Mouse (Mus musculus) liver, embryonic 13.5 days (tissue): ENCODE measurements around the gene Tns2. TPM values are rescaled to one million over a fixed set of nuclear protein-coding genes. Genes with fewer than 3 reads are reported as not detected.
A peak's percentile ranks its signal among the peaks of the same experiment; 100 is the strongest.

Source experiments
- ATAC-seq: fragments of 200-750 bp; cut with Nextera tagmentation; 2 replicates; pipeline ENCODE4 v1.8.0; 2017; ENCODE audit warnings: low read depth, mild to moderate bottlenecking, moderate number of reproducible peaks, moderate library complexity
- DNase-seq: peaks from one replicate; pipeline ENCODE4 v3.0.0; 2022
- H3K27ac ChIP-seq: fragments of 300-500 bp; sonication (generic); 2 replicates; pipeline ENCODE4 v1.5.1; 2015; ENCODE audit warnings: moderate library complexity, mild to moderate bottlenecking, inconsistent platforms
- H3K27me3 ChIP-seq: fragments of 300-500 bp; sonication (generic); 2 replicates; pipeline ENCODE4 v1.6.1; 2015; ENCODE audit warnings: mild to moderate bottlenecking, inconsistent platforms
- H3K36me3 ChIP-seq: fragments of 300-500 bp; sonication (generic); 2 replicates; pipeline ENCODE4 v1.6.1; 2015; ENCODE audit warnings: mild to moderate bottlenecking, inconsistent platforms
- H3K4me1 ChIP-seq: fragments of 300-500 bp; sonication (generic); replicated peaks from 2 replicates; pipeline ENCODE4 v1.6.1; 2015; ENCODE audit warnings: inconsistent platforms
- H3K4me2 ChIP-seq: fragments of 300-500 bp; sonication (generic); 2 replicates; pipeline ENCODE4 v1.6.1; 2015; ENCODE audit warnings: inconsistent platforms, mild to moderate bottlenecking, moderate library complexity
- H3K4me3 ChIP-seq: fragments of 300-500 bp; sonication (generic); replicated peaks from 2 replicates; pipeline ENCODE4 v1.5.1; 2015; ENCODE audit warnings: mild to moderate bottlenecking, inconsistent platforms
- H3K9ac ChIP-seq: fragments of 300-500 bp; sonication (generic); 2 replicates; pipeline ENCODE4 v1.6.1; 2015; ENCODE audit warnings: mild to moderate bottlenecking, inconsistent platforms
- H3K9me3 ChIP-seq: fragments of 300-500 bp; sonication (generic); replicated peaks from 2 replicates; pipeline ENCODE4 v1.6.1; 2016; ENCODE audit warnings: inconsistent platforms
- WGBS: fragments of 180-500 bp; shearing (Covaris S2); methylation state at CpG from one replicate; pipeline ENCODE4 v1.1.7; 2015; ENCODE audit not compliant: insufficient replicate concordance; 5-methylcytosine and 5-hydroxymethylcytosine counted together
- polyA plus RNA-seq: library from polyadenylated mRNA; unstranded; fragments of >200 nt; fragmentation: Nextera tagmentation; extraction: Ambion mirVana; gene quantifications from 2 replicates; pipeline ENCODE4 v1.2.1, GENCODE M21; 2015

The Tns2 gene
- polyA plus RNA-seq, 1 experiment from 2014 or later: 5.0 TPM

- Histone ChIP-seq H3K36me3 (peaks cover 90% of the 10 kb centered on the region), H3K27me3 (peaks cover 2% of the 10 kb centered on the region), H3K4me1 (peaks cover 33% of the 10 kb centered on the region), H3K27ac (no peak overlapping the region), H3K9me3 (no peaks in the 10 kb centered on the region), H3K4me2 (no peak overlapping the region), H3K9ac (no peak overlapping the region), H3K4me3 (no peak overlapping the region)
- ATAC-seq (no peak), DNase-seq (no peak)
- WGBS: 66% methylated on average over 2 of the region's 2 CpGs
These were observed 6.1 kb upstream of the Tns2 start for GRCm38 (mm10) chr15:102094157-102094556.

GRCm38 (mm10) chr15:102094988-102095387, 5.2 kb upstream of the Tns2 start:
- H3K9me3 ChIP-seq: no peaks in the 10 kb centered on the region
- H3K27ac ChIP-seq: no peak overlapping the region
- DNase-seq (no peak), ATAC-seq (no peak)
- WGBS: 80% methylated on average over 16 of the region's 16 CpGs
- peaks cover 5% of the 10 kb centered on the region for H3K27me3 ChIP-seq
- H3K4me1 ChIP-seq: peaks cover 40% of the 10 kb centered on the region
- no peak overlapping the region for H3K4me3 ChIP-seq
- H3K4me2 ChIP-seq: no peak overlapping the region
- no peak overlapping the region for H3K9ac ChIP-seq
- H3K36me3 ChIP-seq: peaks cover 81% of the 10 kb centered on the region

GRCm38 (mm10) chr15:102097147-102097915, 2.9 kb upstream of the Tns2 start:
- H3K4me3 ChIP-seq: no peak overlapping the region
- H3K27ac ChIP-seq: no peak overlapping the region
- H3K4me2 ChIP-seq: no peak overlapping the region
- H3K4me1 ChIP-seq: peaks cover 58% of the 10 kb centered on the region
- H3K9me3 ChIP-seq: no peaks in the 10 kb centered on the region
- H3K36me3 ChIP-seq: peaks cover 58% of the 10 kb centered on the region
- H3K27me3 ChIP-seq: peaks cover 26% of the 10 kb centered on the region
- DNase-seq (no peak), ATAC-seq (no peak)
- 43% methylated on average over 8 of the region's 8 CpGs for WGBS
- no peak overlapping the region for H3K9ac ChIP-seq

- Histone ChIP-seq H3K4me2 (no peak overlapping the region), H3K36me3 (peaks cover 50% of the 10 kb centered on the region), H3K9me3 (no peaks in the 10 kb centered on the region), H3K9ac (no peak overlapping the region), H3K4me3 (no peak overlapping the region), H3K27me3 (peaks cover 34% of the 10 kb centered on the region), H3K4me1 (peaks cover 65% of the 10 kb centered on the region), H3K27ac (no peak overlapping the region)
- 55% methylated on average over 5 of the region's 5 CpGs for WGBS
- DNase-seq: no peak
- no peak for ATAC-seq
These were observed 2.1 kb upstream of the Tns2 start for GRCm38 (mm10) chr15:102097991-102098555.

- peak overlapping the region; percentile 92 for H3K4me2 ChIP-seq
- H3K27me3 ChIP-seq: peaks cover 46% of the 10 kb centered on the region
- no peak overlapping the region for H3K4me3 ChIP-seq
- DNase-seq (no peak), ATAC-seq (no peak)
- peaks cover 77% of the 10 kb centered on the region for H3K4me1 ChIP-seq
- peaks cover 38% of the 10 kb centered on the region for H3K36me3 ChIP-seq
- H3K9ac ChIP-seq: 0 out of 2 replicates have a peak overlapping the region, but pooled peaks have one; percentile 69
- no peak overlapping the region for H3K27ac ChIP-seq
- 55% methylated on average over 5 of the region's 5 CpGs for WGBS
- no peaks in the 10 kb centered on the region for H3K9me3 ChIP-seq
These were observed 953 bp upstream of the Tns2 start for GRCm38 (mm10) chr15:102099260-102099659.

- H3K9ac ChIP-seq: peak overlapping the region; percentile 69
- WGBS: 22% methylated on average over 8 of the region's 8 CpGs
- peak overlapping the region; percentile 63 for H3K4me3 ChIP-seq
- no peaks in the 10 kb centered on the region for H3K9me3 ChIP-seq
- H3K27ac ChIP-seq: no peak overlapping the region
- peaks cover 49% of the 10 kb centered on the region for H3K27me3 ChIP-seq
- ATAC-seq: no peak
- DNase-seq: no peak
- peak overlapping the region; percentile 92 for H3K4me2 ChIP-seq
- peaks cover 81% of the 10 kb centered on the region for H3K4me1 ChIP-seq
- peaks cover 33% of the 10 kb centered on the region for H3K36me3 ChIP-seq
These were observed 447 bp upstream of the Tns2 start for GRCm38 (mm10) chr15:102099771-102100160.

DNA sequence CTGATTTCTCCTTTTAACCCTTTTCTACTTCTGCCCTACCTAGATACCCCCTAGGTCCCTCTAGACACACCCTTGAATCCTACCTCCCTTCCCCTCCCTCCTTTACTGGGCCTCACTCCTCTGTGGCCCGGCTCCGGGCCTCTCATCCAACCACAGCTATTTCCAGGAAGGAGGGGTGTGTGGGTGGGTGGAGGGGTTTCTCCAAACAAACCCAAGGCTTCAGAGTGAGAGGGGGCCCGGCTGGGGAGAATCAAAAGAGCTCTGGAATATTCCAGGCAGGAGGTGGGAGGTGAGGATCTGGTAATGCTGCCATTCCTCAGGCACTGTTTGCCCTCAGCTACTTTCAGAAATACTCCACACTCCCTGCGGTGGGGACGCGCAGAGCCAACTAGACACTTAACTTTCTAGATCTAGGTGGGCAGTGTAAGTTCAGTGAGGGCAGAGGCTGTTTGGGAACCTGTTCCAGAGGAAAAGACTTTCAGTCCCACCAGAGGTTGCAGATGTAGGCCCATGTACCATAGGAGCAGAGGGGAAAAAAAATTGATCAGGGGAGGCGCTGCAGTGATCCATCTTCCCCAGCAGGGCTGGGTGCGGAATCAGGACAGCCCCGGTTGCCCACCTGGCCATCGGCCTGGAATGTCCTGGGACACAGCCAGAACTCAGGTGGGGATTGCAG, 921 bp downstream of the Tns2 start:
- Histone ChIP-seq H3K36me3 (peaks cover 20% of the 10 kb centered on the region), H3K27ac (peak overlapping the region; percentile 77), H3K9ac (peak overlapping the region; percentile 69; the same call in 1 of the 2 replicates), H3K27me3 (peaks cover 63% of the 10 kb centered on the region), H3K4me1 (peaks cover 86% of the 10 kb centered on the region), H3K4me2 (peak overlapping the region; percentile 92), H3K9me3 (no peaks in the 10 kb centered on the region), H3K4me3 (peak overlapping the region; percentile 63)
- 36% methylated on average over 10 of the region's 10 CpGs for WGBS
- DNase-seq (no peak), ATAC-seq (no peak)

GRCm38 (mm10) chr15:102101672-102102541, 1.7 kb downstream of the Tns2 start:
- no peaks in the 10 kb centered on the region for H3K9me3 ChIP-seq
- peaks cover 88% of the 10 kb centered on the region for H3K4me1 ChIP-seq
- peak overlapping the region; percentile 23; the same call in 1 of the 2 replicates for H3K9ac ChIP-seq
- peak overlapping the region; percentile 77 for H3K27ac ChIP-seq
- DNase-seq (no peak), ATAC-seq (no peak)
- peak overlapping the region; percentile 92 for H3K4me2 ChIP-seq
- H3K36me3 ChIP-seq: peaks cover 13% of the 10 kb centered on the region
- peaks cover 70% of the 10 kb centered on the region for H3K27me3 ChIP-seq
- WGBS: 39% methylated on average over 11 of the region's 11 CpGs
- H3K4me3 ChIP-seq: peak overlapping the region; percentile 63

DNA sequence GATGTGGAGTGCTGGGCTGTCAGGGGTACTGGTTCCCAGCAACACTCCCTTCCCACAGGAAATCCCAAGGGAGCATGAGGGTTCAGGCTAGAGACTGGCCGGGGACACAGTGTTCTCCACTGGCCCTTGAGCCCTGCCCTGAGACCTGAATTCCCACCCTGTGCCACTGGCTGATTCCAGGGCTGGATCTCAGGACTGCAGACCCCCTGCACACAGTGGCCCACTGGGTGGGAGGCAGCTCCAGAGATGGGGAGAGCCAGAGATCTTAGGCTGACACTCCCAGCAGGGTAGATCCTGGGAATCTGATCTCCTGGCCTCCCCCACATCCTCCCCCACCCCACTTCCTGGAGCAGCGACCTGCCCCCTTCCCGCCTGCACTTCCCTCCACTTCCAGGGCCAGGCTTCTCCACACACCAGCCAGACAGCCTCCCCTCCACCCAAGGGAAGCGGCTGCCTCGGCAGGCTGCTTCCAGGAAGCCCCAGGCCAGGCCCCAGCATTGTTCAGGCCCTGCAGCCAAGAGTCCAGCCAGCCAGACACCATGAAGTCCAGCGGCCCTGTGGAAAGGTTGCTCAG, 2.4 kb downstream of the Tns2 start:
- ATAC-seq: no peak
- no peak for DNase-seq
- 33% methylated on average over 6 of the region's 6 CpGs for WGBS
- Histone ChIP-seq H3K4me2 (peak overlapping the region; percentile 42), H3K9ac (peak overlapping the region; percentile 57), H3K4me3 (peak overlapping the region; percentile 40), H3K9me3 (no peaks in the 10 kb centered on the region), H3K36me3 (peaks cover 7% of the 10 kb centered on the region), H3K27me3 (peaks cover 73% of the 10 kb centered on the region), H3K27ac (peak overlapping the region; percentile 76), H3K4me1 (peaks cover 90% of the 10 kb centered on the region)

- Histone ChIP-seq H3K4me1 (peaks cover 88% of the 10 kb centered on the region), H3K4me3 (peak overlapping the region; percentile 40), H3K9me3 (no peaks in the 10 kb centered on the region), H3K27me3 (peaks cover 73% of the 10 kb centered on the region), H3K9ac (peak overlapping the region; percentile 57), H3K27ac (peak overlapping the region; percentile 76), H3K4me2 (peak overlapping the region; percentile 42), H3K36me3 (no peaks in the 10 kb centered on the region; the same call in 1 of the 2 replicates)
- no peak for DNase-seq
- no peak for ATAC-seq
- 18% methylated on average over 14 of the region's 14 CpGs for WGBS
These were observed 3.2 kb downstream of the Tns2 start for GRCm38 (mm10) chr15:102103371-102103946.
